Mouse (Mus musculus) brain, embryonic 18.5 days (tissue): ENCODE measurements around the gene Gas7.

ENCODE experiments used
- DNase-seq: peaks from one replicate; pipeline ENCODE4 v3.0.0-alpha.2; 2012; ENCODE audit warnings: low read depth, low spot score

Gas7 gene

GRCm38 (mm10) chr11:67653521-67654090 is 198.4 kb downstream of the Gas7 start:
- DNase-seq = no peak

DNA sequence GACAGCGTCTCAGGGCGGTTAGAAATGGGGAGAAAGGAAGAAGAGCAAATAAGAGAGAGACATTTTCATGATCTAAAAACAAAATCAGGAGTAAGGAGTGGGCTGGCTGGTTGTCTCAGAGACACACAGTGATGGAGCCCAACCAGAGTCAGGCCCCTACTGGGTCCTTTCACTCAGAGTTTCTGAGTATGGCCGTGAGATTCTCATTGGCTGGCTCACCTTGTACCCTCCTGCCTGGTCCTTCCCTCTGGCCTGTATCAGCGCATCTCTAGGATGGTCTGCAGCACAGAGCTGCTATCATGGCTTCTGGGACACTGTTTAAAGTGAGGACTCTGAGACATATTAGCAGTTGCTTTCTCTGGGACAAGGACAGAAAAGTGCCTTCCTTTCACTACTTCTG is 199.3 kb downstream of the Gas7 start:
- no peak for DNase-seq

DNA sequence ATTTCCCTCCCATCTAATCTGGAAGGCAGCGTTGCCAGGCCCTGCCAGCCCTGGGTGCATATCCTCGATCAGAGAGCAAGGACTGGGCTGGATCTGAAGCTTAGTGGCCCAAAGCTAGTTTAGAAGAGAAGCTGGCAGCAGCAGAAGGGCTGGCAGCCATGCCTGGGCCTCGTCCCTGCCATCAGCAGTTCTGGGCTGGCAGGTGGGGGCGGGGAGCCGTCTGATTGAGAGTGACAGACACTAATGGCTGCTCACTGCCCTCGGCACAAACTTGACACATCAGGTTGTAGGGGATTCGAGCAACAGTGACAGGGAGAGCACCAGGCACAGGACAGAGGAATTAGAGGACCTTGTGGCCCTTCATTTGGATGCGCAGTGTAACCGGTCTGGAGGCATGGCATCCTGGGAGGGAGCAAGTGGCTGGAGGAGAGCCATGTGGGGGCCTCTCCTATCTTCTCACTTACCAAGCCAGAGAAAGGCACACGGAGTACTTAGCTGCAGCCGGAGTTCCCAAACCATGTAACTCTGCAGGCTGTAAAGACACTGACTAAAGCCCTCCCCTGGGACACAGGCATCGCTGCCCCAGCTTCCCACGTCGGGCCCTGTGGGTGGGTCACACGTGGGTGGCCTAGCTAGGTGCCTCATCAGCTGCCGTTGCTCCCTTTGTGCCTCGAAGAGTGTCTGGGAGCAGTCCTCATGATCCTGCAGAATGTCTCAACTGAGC is 200.2 kb downstream of the Gas7 start:
- DNase-seq = no peak

DNA sequence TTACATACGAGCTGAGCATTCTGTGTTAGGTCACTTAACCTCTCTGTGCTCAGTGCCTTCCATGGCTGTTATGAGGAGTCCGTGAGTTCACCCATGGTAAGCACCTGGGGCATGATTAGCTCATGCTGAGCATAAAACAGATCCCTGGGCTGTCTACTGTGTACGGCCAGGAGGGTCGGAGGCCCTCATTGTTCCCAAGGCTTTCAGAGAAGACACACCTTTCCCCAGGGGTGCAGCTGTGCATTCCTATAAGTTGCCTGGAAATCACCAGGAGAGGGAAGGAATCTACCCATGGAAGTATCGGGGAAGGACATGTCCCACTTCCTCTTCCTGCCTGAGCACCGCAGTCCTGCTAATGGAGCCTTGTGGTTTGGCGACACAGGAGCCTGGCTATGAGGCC is 201.1 kb downstream of the Gas7 start:
- no peak for DNase-seq

- DNase-seq = no peak
Measured at GRCm38 (mm10) chr11:67656811-67657210, 201.6 kb downstream of the Gas7 start.

DNA sequence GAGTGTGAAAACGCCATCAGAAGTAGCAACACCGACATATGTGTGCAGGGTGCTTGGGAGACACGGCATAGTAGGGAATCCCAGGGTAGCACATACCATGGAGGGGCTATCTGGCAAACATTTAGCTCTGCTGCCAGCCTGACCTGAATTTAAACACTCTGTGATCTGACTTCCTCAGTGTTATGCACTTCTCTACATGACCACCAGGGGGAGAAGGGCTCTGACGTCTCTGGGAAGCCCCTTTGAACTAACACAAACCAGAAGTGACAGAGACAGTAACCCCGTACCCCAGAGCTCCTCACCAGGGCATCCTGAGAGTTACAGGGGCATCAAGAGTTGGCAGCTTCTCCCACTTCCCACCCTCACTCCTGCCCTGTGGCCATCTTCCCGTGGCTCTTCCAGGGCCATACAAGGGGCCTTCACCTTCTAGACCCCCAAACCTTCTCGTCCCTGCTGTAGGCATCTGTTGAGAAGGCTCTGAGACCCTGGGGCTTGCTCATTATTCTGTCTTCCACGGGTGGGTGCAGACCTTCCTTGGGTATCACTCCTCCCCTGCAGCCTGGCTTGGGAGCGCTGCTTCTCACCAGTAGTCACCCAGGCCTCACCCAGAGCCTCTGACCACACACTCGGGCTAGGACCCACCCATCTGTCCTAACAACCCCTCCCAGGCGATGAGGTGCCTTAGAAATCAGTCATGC is 202.6 kb downstream of the Gas7 start:
- DNase-seq = no peak

DNA sequence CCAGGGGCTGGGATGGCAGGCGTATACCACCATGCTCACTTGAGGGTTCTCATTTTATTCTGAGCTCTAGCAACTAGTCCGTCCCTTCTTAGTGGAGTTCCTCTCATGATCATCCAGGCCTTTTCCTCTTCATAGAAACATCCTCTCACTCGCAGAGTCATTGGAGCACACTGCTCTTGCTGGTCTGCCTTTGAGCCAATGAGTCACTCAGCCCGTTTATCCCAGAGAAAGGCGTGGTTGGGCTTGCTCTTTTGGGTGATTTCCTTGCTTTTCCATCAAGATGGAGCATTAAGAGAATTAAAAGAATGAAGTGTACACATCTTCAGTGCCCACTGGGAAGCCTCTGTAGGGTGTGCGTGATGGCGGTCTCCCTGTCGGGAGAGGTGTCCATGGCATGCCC is 206.2 kb downstream of the Gas7 start:
- no peak for DNase-seq

- no peak for DNase-seq
Measured at GRCm38 (mm10) chr11:67663437-67663836, 208.2 kb downstream of the Gas7 start.

- DNase-seq = no peak
Measured at GRCm38 (mm10) chr11:67664261-67664660, 209.0 kb downstream of the Gas7 start.

- no peak for DNase-seq
Measured at GRCm38 (mm10) chr11:67664918-67665317, 209.7 kb downstream of the Gas7 start.

DNA sequence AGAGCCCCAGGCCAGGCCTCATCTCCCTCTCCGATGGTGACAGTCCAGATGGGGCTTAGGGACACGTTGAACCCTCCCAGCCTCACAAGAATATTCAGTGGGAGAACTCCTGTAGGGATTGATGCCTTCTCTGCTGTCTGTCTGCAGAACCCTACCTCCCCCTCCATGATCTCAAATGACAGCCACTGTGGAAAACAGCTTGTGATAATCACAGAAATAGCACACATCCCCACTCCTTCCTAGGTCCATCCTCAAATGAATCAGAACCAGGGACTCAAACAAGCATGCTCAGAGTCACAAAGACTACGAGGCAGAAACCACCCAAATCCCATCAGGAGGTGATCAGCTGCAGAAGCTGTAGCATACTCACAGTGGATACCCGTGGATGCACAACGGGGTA is 210.9 kb downstream of the Gas7 start:
- no peak for DNase-seq

DNA sequence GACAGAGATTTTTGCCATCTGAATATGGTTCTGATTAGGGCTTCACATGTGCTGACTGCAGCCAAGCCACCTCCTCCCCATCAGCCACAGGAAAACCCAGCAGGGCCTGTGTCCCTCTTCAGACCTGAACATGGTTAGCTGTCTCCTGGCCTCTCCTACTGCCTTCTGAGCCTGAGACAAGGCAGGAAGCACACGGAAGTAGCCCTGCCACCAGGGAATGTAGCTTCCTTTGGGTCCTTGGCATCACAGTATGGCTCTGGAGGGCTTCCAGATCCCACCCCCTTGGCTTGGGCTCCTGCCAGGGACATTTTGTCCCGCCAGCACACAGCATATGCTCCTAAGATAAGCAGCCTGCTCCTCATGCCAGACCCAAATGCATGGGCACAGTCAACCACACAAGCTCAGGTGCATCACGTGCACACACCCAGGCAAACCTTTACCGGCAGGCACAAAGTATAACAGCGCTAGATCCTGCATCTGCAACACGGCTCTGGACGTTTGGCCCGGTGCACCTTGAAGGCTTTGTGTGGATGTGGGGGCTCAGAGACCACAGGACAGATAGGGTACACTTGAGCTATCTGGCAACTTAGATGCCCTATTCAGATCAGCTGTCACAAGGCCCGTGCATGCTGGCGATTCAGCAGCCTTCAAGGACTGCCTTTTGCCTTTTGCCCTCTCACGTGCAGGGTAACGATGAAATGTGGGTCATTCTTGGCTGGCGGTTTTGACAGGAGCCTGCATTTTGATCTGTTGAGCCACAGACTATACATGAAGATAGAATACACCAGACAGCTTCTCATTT is 212.5 kb downstream of the Gas7 start:
- no peak for DNase-seq

GRCm38 (mm10) chr11:67668460-67669007 is 213.3 kb downstream of the Gas7 start:
- no peak for DNase-seq

- DNase-seq = no peak
Measured at GRCm38 (mm10) chr11:67670031-67670430, 214.8 kb downstream of the Gas7 start.

GRCm38 (mm10) chr11:67672140-67672539 is 216.9 kb downstream of the Gas7 start:
- no peak for DNase-seq

DNA sequence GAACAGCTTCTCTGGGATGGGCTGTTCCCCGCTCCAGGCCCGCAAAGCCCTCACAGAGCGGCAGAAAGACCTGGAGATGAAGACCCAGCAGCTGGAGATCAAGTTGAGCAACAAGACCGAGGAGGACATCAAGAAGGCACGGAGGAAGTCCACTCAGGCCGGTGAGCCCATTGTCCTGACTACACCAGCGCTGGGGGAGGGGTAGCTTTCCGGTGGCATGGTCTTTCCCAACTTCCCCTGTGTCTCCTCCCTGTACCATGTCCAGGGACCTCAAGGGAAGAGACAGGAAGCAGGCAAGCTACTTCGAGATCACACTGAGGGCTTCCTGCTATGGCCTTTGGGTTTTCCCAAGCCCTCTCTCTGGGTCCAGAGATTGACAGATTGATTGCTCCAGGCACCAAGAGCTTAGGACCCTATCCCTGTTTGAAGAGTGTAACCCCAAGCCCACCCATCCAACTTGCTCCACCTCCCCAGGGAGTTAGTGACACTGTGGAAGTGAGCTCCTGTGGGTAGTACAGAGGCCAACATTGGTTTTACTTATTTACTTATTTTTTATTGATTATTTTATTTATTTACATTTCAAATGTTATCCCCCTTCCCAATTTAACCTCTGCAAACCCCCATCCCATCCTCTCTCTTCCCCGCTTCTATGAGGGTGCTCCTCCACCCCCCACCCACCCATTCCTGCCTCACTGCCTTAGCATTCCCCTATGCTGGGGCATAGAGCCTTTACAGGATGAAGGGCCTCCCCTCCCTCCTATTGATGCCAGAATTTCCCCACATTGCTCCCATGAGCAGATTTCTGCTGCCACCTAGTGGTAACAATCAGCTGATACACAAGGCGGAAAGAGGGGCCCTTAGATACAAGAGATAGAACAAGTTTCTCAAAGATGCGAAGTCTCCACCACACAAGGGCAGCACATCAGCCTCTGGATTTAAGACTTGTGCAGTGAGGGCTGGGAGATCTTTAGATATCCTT is 220.6 kb downstream of the Gas7 start:
- peak; percentile 59 for DNase-seq

- DNase-seq = no peak
Measured at GRCm38 (mm10) chr11:67679300-67679699, 224.1 kb downstream of the Gas7 start.

- DNase-seq = no peak
Measured at GRCm38 (mm10) chr11:67679930-67680329, 224.7 kb downstream of the Gas7 start.

- no peak for DNase-seq
Measured at GRCm38 (mm10) chr11:67681871-67682270, 226.6 kb downstream of the Gas7 start.

- peak; percentile 45 for DNase-seq
Measured at GRCm38 (mm10) chr11:67686109-67686508, 230.9 kb downstream of the Gas7 start.
